Mouse (Mus musculus) urinary bladder, postnatal 14 days (tissue): ENCODE results near the gene Rccd1.
A peak's percentile ranks its signal among the peaks of the same experiment; 100 is the strongest.

Experiments
- DNase-seq: peaks from one replicate; pipeline ENCODE4 v3.0.0; 2021; ENCODE audit warnings: low spot score

Gene Rccd1

GRCm38 (mm10) chr7:80299568-80299967 is 24.7 kb downstream of the Rccd1 start:
- no peak for DNase-seq

DNA sequence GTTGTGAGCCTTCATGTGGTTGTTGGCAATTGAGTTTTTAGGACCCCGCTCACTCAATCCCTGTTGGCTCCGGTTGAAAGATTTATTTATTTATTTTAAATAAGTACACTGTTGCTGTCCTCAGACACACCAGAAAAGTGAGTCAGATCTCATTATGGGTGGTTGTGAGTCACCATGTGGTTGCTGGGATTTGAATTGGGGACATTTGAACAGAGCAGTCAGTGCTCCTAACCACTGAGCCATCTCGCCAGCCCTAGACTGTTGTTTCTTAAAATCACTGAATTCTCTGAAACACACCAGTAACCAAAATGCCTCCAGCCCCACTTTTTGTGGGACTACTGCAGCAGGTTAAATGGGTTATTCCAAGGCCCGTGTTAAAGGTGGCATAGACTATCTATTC is 25.5 kb downstream of the Rccd1 start:
- no peak for DNase-seq

GRCm38 (mm10) chr7:80297041-80297440 is 27.2 kb downstream of the Rccd1 start:
- no peak for DNase-seq

GRCm38 (mm10) chr7:80296462-80296861 is 27.8 kb downstream of the Rccd1 start:
- DNase-seq, result no peak

GRCm38 (mm10) chr7:80294764-80295648 is 29.2 kb downstream of the Rccd1 start:
- no peak for DNase-seq

- peak; percentile 98 for DNase-seq
These were observed 30.0 kb downstream of the Rccd1 start, which contains the start of gene Prc1 for GRCm38 (mm10) chr7:80294062-80294763. Prc1 (plus strand) TSS chr7:80294450.

DNA sequence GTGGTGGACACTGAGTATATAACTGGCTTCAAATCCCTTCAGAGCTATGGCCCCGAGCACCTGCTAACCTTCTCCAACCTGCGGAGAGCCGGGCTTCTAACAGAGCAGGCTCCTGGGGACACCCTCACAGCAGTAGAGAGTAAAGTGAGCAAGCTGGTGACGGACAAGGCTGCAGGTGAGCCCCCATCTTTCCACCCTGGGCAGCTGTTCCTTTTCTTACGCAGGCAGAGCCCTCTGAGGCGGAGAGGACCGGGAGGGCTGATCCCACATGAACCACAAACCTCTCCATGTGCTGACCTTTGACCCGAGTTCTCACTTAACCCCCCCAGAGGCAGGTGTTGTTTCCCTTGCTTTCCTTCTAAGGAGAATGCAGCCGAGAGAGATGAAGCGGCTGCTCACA is 36.5 kb downstream of the Rccd1 start:
- no peak for DNase-seq

- DNase-seq, result no peak
These were observed 38.5 kb downstream of the Rccd1 start for GRCm38 (mm10) chr7:80285725-80286124.

DNA sequence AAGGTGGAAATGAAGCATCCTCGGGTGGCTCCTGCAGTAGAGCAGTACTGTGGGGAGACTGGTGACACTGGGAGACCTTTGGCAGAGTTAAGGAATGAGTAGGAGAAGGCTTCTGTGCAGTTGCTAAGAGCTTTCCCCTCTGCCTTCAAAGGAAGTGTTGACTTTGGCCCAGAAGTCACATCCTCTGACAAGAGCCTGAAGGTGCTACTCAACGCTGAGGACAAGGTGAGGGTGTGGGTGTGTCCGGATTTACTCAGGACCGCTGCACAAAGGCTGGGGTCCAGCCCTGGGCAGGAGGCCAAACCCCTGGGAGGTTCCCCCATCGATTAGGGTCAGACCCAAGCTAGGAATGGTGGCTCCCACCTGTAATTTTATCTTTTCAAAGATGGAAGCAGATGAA is 39.9 kb downstream of the Rccd1 start:
- no peak for DNase-seq

GRCm38 (mm10) chr7:80283226-80283918 is 40.9 kb downstream of the Rccd1 start:
- DNase-seq, result no peak

GRCm38 (mm10) chr7:80281646-80282045 is 42.6 kb downstream of the Rccd1 start:
- no peak for DNase-seq

DNA sequence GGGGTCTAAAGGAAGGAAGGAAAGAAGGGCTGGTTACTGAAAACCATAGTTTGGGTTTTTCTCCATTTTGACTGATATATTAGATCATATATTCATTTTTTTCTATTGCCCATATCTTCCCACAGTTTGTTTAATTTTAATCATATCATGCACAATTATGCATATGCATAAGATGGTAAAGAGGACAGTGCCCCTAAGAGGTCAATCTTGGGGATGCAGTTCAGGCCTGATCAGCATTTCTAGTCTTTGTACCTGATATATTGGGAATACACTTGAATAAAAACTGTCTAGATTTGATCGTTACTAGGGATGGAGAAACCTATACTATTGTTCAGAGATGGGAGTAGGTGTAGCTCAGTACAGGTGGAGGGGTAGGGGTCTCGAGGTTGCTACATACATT is 43.3 kb downstream of the Rccd1 start:
- no peak for DNase-seq

GRCm38 (mm10) chr7:80280032-80280431 is 44.2 kb downstream of the Rccd1 start:
- DNase-seq, result no peak

GRCm38 (mm10) chr7:80276374-80276773 is 47.9 kb downstream of the Rccd1 start:
- DNase-seq, result no peak

DNA sequence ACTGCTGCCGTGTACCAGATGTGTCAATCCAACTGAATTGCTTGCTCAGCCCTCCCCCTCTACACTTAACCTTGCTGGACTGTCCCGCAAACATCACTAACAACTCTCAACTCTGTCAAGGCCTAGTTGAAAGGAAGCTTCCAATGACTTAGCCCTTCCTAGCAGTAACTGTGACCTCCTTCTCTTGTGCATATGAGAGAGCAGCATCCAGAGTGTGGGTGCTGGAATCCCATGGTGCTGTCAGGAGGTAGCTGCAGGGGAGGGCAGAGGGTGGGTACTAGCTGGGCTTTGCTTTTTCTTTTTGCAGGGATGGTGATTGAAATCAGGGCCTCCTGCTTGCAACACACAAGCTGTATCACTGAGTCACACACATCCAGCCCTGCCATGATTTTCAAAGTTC is 50.8 kb downstream of the Rccd1 start:
- DNase-seq, result no peak

GRCm38 (mm10) chr7:80269751-80270255 is 54.5 kb downstream of the Rccd1 start:
- peak; percentile 67 for DNase-seq

- peak; percentile 98 for DNase-seq
These were observed 55.1 kb downstream of the Rccd1 start, which contains the start of gene Vps33b for GRCm38 (mm10) chr7:80268897-80269750. Vps33b (plus strand) TSS chr7:80269649.

- DNase-seq, result no peak
These were observed 56.5 kb downstream of the Rccd1 start for GRCm38 (mm10) chr7:80267764-80268163.

GRCm38 (mm10) chr7:80264606-80265005 is 59.6 kb downstream of the Rccd1 start:
- DNase-seq, result no peak

DNA sequence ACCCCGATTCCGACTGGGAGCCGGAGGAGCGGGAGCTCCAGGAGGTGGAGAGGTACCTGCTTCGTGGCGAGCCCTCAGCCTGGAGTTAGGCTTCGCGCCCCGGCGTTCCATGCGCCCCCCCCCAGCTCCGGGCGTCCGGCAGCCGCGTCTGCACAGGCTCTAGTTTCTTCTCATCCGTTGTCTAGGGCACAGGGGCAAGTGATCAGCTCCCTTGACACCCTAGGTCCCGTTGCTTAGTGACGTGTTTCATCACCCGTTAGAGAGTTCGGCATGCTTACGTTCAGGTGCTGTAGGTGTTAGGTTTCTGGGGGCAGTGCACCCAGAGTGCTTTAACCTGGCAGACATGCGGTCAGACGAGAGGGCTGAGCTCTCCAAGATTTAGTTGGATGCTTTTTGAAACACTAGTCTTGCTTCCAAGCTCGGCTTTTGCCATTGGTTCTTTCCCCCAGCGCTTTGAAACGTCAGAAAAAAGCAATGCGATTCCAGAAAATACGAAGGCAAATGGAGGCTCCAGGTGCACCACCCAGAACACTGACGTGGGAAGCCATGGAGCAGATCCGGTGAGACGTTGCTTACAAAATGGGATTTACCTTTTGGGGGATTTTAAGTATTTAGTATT is 62.8 kb downstream of the Rccd1 start:
- DNase-seq, result no peak
